Mouse (Mus musculus): ENCODE data around the gene Dtnb.

- TF ChIP-seq EP300 (IDR thresholded peaks at IDR 0.05; ENCODE audit: low read depth) (no peak), CTCF (IDR thresholded peaks at IDR 0.05; ENCODE audit: low read depth) (no peak)
Observed at GRCm38 (mm10) chr12:3570711-3571400, 1.3 kb upstream of the Dtnb start.

Measured in liver, embryonic 14.5 days (tissue).